Mouse (Mus musculus) testis, adult 2 months (tissue): ENCODE data around the gene Usp38. TPM values are rescaled to one million over a fixed set of nuclear protein-coding genes. Genes with fewer than 3 reads are reported as not detected.

Experiments
- H3K27ac ChIP-seq: fragments of 200-500 bp; 2 replicates; pipeline ENCODE4 v1.5.1; 2012; ENCODE audit warnings: low read depth, low read length; ENCODE audit not compliant: control insufficient read depth, insufficient read depth
- H3K27me3 ChIP-seq: fragments of 200-500 bp; 2 replicates; pipeline ENCODE4 v1.6.1; 2012; ENCODE audit warnings: mild to moderate bottlenecking, low read length, moderate library complexity; ENCODE audit not compliant: control insufficient read depth, insufficient read depth
- H3K36me3 ChIP-seq: fragments of 200-500 bp; 2 replicates; pipeline ENCODE4 v1.6.1; 2012; ENCODE audit warnings: mild to moderate bottlenecking, low read length; ENCODE audit not compliant: control insufficient read depth, insufficient read depth
- H3K4me1 ChIP-seq: fragments of 200-500 bp; 2 replicates; pipeline ENCODE4 v1.6.1; 2012; ENCODE audit warnings: low read length; ENCODE audit not compliant: control insufficient read depth, insufficient read depth
- H3K4me3 ChIP-seq: fragments of 200-500 bp; 2 replicates; pipeline ENCODE4 v1.5.1; 2012; ENCODE audit warnings: low read depth, mild to moderate bottlenecking, low read length, moderate library complexity, mixed read lengths; ENCODE audit not compliant: control insufficient read depth
- CTCF ChIP-seq: fragments of 200-500 bp; IDR thresholded peaks from 2 replicates; pipeline ENCODE4 v1.5.1; 2012; ENCODE audit warnings: low read depth, mild to moderate bottlenecking, inconsistent platforms, low read length, moderate library complexity; ENCODE audit not compliant: control insufficient read depth, insufficient read depth, insufficient replicate concordance
- POLR2A ChIP-seq: fragments of 200-500 bp; IDR thresholded peaks from 2 replicates; pipeline ENCODE4 v1.6.1; 2012; ENCODE audit warnings: low read depth, mild to moderate bottlenecking, inconsistent platforms, low read length, moderate library complexity; ENCODE audit not compliant: control insufficient read depth
- polyA plus RNA-seq: library from polyadenylated mRNA; depleted of rRNA; stranded (reverse); fragments of >200 nt; gene quantifications from 2 replicates; pipeline ENCODE4 v1.2.3, GENCODE M21; 2012

Gene Usp38
- polyA plus RNA-seq, 1 experiment: 8.1 TPM

- H3K27ac ChIP-seq: no peak overlapping the region
- peaks cover 5% of the 10 kb centered on the region for H3K4me1 ChIP-seq
- H3K4me3 ChIP-seq: peak overlapping the region; percentile 56; the same call in 1 of the 2 replicates
- no peaks in the 10 kb centered on the region for H3K27me3 ChIP-seq
- no peak for TF ChIP-seq CTCF
- TF ChIP-seq POLR2A: no peak
- no peaks in the 10 kb centered on the region; the same call in 1 of the 2 replicates for H3K36me3 ChIP-seq
Observed at GRCm38 (mm10) chr8:81012699-81013098, 2.0 kb downstream of the Usp38 start.

- no peak for TF ChIP-seq CTCF
- no peak for TF ChIP-seq POLR2A
- Histone ChIP-seq H3K36me3 (no peaks in the 10 kb centered on the region; the same call in 1 of the 2 replicates), H3K4me3 (peak overlapping the region; percentile 26; the same call in 1 of the 2 replicates), H3K4me1 (peaks cover 5% of the 10 kb centered on the region), H3K27me3 (no peaks in the 10 kb centered on the region), H3K27ac (no peak overlapping the region)
Observed at GRCm38 (mm10) chr8:81012031-81012560, 2.6 kb downstream of the Usp38 start.

GRCm38 (mm10) chr8:81010386-81010785 lies 4.3 kb downstream of the Usp38 start:
- TF ChIP-seq POLR2A: no peak
- no peak for TF ChIP-seq CTCF
- Histone ChIP-seq H3K4me1 (peaks cover 5% of the 10 kb centered on the region), H3K27me3 (no peaks in the 10 kb centered on the region), H3K36me3 (peaks cover 1% of the 10 kb centered on the region), H3K4me3 (no peak overlapping the region), H3K27ac (no peak overlapping the region)

- peaks cover 4% of the 10 kb centered on the region for H3K36me3 ChIP-seq
- no peak overlapping the region for H3K27ac ChIP-seq
- no peaks in the 10 kb centered on the region for H3K4me1 ChIP-seq
- H3K27me3 ChIP-seq: no peaks in the 10 kb centered on the region
- TF ChIP-seq CTCF (no peak), POLR2A (no peak)
- H3K4me3 ChIP-seq: no peak overlapping the region
Observed at GRCm38 (mm10) chr8:81005114-81005513, 9.6 kb downstream of the Usp38 start.

GRCm38 (mm10) chr8:80996632-80997031 lies 18.1 kb downstream of the Usp38 start:
- Histone ChIP-seq H3K27me3 (no peaks in the 10 kb centered on the region), H3K27ac (no peak overlapping the region), H3K4me3 (no peak overlapping the region), H3K36me3 (no peaks in the 10 kb centered on the region), H3K4me1 (no peaks in the 10 kb centered on the region)
- no peak for TF ChIP-seq POLR2A
- TF ChIP-seq CTCF: no peak

- H3K27ac ChIP-seq: no peak overlapping the region
Observed at GRCm38 (mm10) chr8:80991937-80992336, 22.8 kb downstream of the Usp38 start.

GRCm38 (mm10) chr8:80982829-80983228 lies 31.9 kb downstream of the Usp38 start:
- Histone ChIP-seq H3K27ac (no peak overlapping the region), H3K27me3 (no peaks in the 10 kb centered on the region), H3K4me3 (no peak overlapping the region), H3K4me1 (no peaks in the 10 kb centered on the region; the same call in 1 of the 2 replicates), H3K36me3 (no peaks in the 10 kb centered on the region; the same call in 1 of the 2 replicates)
- TF ChIP-seq CTCF: no peak
- TF ChIP-seq POLR2A: no peak

More at GRCm38 (mm10) chr8:80991937-80992336, 22.8 kb downstream of the Usp38 start:
- Histone ChIP-seq H3K27me3 (no peaks in the 10 kb centered on the region), H3K4me1 (no peaks in the 10 kb centered on the region), H3K4me3 (no peak overlapping the region), H3K36me3 (no peaks in the 10 kb centered on the region; the same call in 1 of the 2 replicates)
- no peak for TF ChIP-seq POLR2A
- no peak for TF ChIP-seq CTCF

- H3K36me3 ChIP-seq: no peaks in the 10 kb centered on the region; the same call in 1 of the 2 replicates
- no peak for TF ChIP-seq POLR2A
- TF ChIP-seq CTCF: no peak
Observed at GRCm38 (mm10) chr8:80981696-80982095, 33.0 kb downstream of the Usp38 start.

More at GRCm38 (mm10) chr8:80981696-80982095, 33.0 kb downstream of the Usp38 start:
- no peak overlapping the region for H3K4me3 ChIP-seq
- no peaks in the 10 kb centered on the region; the same call in 1 of the 2 replicates for H3K4me1 ChIP-seq
- no peak overlapping the region for H3K27ac ChIP-seq
- no peaks in the 10 kb centered on the region for H3K27me3 ChIP-seq
